Mouse (Mus musculus) bone marrow macrophage, adult 2 months (primary cell): ENCODE results near the gene Smarcc2.

Source experiments
- CTCF ChIP-seq: IDR thresholded peaks from 2 replicates; pipeline ENCODE4 v1.5.1; 2012; ENCODE audit warnings: low read depth, mild to moderate bottlenecking, low read length, moderate library complexity
- POLR2A ChIP-seq: IDR thresholded peaks from 2 replicates; pipeline ENCODE4 v1.6.1; 2012; ENCODE audit warnings: mild to moderate bottlenecking, low read depth, low read length, borderline replicate concordance

- no peak for TF ChIP-seq CTCF
- no peak for TF ChIP-seq POLR2A
Measured at GRCm38 (mm10) chr10:128516029-128516428, 57.0 kb downstream of the Smarcc2 start.
